Mouse (Mus musculus) intestine, embryonic 16.5 days (tissue): ENCODE results near the gene Ctsl. TPM values are rescaled to one million over a fixed set of nuclear protein-coding genes. Genes with fewer than 3 reads are reported as not detected.

ENCODE experiments used
- ATAC-seq: fragments of 200-750 bp; cut with Nextera tagmentation; 2 replicates; pipeline ENCODE4 v1.8.0; 2017; ENCODE audit warnings: moderate TSS enrichment, moderate library complexity
- H3K27ac ChIP-seq: fragments of 300-500 bp; sonication (generic); 2 replicates; pipeline ENCODE4 v1.5.1; 2014; ENCODE audit warnings: mild to moderate bottlenecking, low read length
- H3K27me3 ChIP-seq: fragments of 300-500 bp; sonication (generic); replicated peaks from 2 replicates; pipeline ENCODE4 v1.6.1; 2014; ENCODE audit warnings: low read length, control low read depth, mixed read lengths; ENCODE audit not compliant: control insufficient read depth, insufficient read depth
- H3K36me3 ChIP-seq: fragments of 300-500 bp; sonication (generic); 2 replicates; pipeline ENCODE4 v1.6.1; 2014; ENCODE audit warnings: low read length, control low read depth; ENCODE audit not compliant: control insufficient read depth, insufficient read depth
- H3K4me1 ChIP-seq: fragments of 300-500 bp; sonication (generic); 2 replicates; pipeline ENCODE4 v1.6.1; 2014; ENCODE audit warnings: low read length, control low read depth, mixed read lengths; ENCODE audit not compliant: control insufficient read depth, insufficient read depth
- H3K4me2 ChIP-seq: fragments of 300-500 bp; sonication (generic); 2 replicates; pipeline ENCODE4 v1.6.1; 2014; ENCODE audit warnings: low read depth, low read length, control low read depth
- H3K4me3 ChIP-seq: fragments of 300-500 bp; sonication (generic); 2 replicates; pipeline ENCODE4 v1.5.1; 2014; ENCODE audit warnings: mild to moderate bottlenecking, low read length
- H3K9ac ChIP-seq: fragments of 300-500 bp; sonication (generic); 2 replicates; pipeline ENCODE4 v1.6.1; 2014; ENCODE audit warnings: low read depth, low read length
- H3K9me3 ChIP-seq: fragments of 300-500 bp; sonication (generic); 2 replicates; pipeline ENCODE4 v1.6.1; 2016; ENCODE audit warnings: low read length, control low read depth; ENCODE audit not compliant: control insufficient read depth
- WGBS: fragments of 180-500 bp; shearing (Covaris S2); extraction: QIAGEN DNeasy Blood & Tissue Kit; methylation state at CpG from one replicate; pipeline ENCODE4 v1.1.7; 2014; 5-methylcytosine and 5-hydroxymethylcytosine counted together
- polyA plus RNA-seq: library from polyadenylated mRNA; unstranded; fragments of >200 nt; fragmentation: Nextera tagmentation; extraction: Ambion mirVana; gene quantifications from 2 replicates; pipeline ENCODE4 v1.2.1, GENCODE M21; 2015

Gene Ctsl
- polyA plus RNA-seq: 235 and 256 TPM in 2 replicates

DNA sequence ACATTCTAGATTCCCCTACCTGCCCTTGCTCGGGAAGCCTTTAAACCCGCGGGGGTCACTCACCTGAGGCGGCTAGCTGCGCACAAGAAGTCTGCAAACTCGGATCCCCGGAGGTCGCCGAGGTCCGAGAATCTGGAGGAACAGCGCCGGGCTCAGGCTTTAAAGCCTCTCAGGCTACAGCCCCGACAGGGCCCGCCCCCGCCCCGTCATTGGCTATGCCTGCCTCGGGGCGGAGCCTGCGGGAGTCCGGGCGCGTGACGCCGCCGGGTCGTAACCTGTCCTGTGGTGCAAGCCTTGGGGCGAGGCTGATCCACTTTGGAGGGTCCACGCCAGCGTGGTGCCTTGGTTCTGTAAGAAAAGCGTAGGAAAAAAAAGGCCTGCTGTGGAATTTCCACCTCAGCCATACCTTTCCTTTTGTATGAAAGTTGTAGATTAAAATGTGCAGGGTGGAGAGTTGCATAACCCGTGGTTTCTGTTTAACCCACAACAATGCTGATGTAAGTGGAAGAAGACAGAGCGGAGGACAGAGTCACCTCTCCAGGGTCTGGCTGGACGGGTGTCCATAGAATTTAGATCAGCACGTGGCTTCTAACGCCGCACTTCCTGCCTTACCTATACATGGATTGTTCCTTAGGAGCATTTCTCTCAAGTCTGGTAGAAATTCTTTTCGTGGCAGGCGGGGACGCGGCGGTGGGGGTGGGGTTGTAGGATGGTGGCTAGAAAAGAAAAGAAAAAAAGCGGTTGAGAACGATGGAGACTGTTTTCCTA, at the start of gene Ctsl:
Gene Ctsl (minus strand): TSS at position 718 of the 768 bp plus-strand sequence.
- ATAC-seq: peak; percentile 100
- Histone ChIP-seq H3K9ac (peak within 1 kb of the TSS; percentile 88), H3K9me3 (no peaks in the 10 kb centered on the region), H3K4me3 (peak within 1 kb of the TSS; percentile 84), H3K27me3 (no peaks in the 10 kb centered on the region), H3K4me1 (peaks cover 6% of the 10 kb centered on the region; the same call in 1 of the 2 replicates), H3K4me2 (peak within 1 kb of the TSS; percentile 83), H3K27ac (peak within 1 kb of the TSS; percentile 53), H3K36me3 (0 out of 2 replicates have a peak, but pooled peaks cover 7% of the 10 kb centered on the region)
- WGBS: under 1% methylated on average over 43 of the region's 43 CpGs

GRCm38 (mm10) chr13:64416955-64417601, 46.4 kb upstream of the Ctsl start:
- Histone ChIP-seq H3K36me3 (no peaks in the 10 kb centered on the region), H3K4me2 (no peak overlapping the region), H3K9ac (no peak overlapping the region), H3K27ac (peak overlapping the region; percentile 60; the same call in 1 of the 2 replicates), H3K9me3 (no peaks in the 10 kb centered on the region), H3K27me3 (no peaks in the 10 kb centered on the region), H3K4me3 (no peak overlapping the region), H3K4me1 (no peaks in the 10 kb centered on the region; the same call in 1 of the 2 replicates)
- 23% methylated on average over 5 of the region's 5 CpGs for WGBS
- peak; percentile 86 for ATAC-seq

- Histone ChIP-seq H3K27ac (no peak overlapping the region), H3K36me3 (no peaks in the 10 kb centered on the region), H3K4me1 (no peaks in the 10 kb centered on the region), H3K9ac (no peak overlapping the region), H3K9me3 (no peaks in the 10 kb centered on the region), H3K27me3 (no peaks in the 10 kb centered on the region), H3K4me2 (no peak overlapping the region), H3K4me3 (no peak overlapping the region)
- WGBS: 88% methylated on average over 2 of the region's 2 CpGs
- ATAC-seq: no peak
These were observed 45.0 kb upstream of the Ctsl start for GRCm38 (mm10) chr13:64415659-64416058.

GRCm38 (mm10) chr13:64412752-64413257, 42.1 kb upstream of the Ctsl start:
- ATAC-seq: no peak
- 78% methylated on average over 2 of the region's 2 CpGs for WGBS

DNA sequence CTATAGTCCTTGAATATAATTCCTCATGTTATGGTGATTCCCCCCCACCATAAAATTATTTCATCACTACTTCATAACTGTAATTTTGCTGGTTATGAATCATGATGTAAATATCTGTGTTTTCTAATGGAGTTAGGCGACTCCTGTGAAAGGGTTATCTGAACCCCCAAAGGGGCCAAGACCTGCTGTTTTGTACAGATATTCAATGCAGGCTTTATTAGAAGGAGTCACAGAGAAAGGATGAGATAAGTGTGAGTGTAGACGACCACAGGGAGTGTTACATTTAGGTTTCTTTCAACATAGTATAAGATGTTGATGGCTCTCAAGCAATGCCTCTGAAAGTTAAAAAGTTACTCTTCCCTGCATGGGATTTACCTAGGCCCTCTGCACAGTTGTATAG, 40.6 kb upstream of the Ctsl start:
- no peak for ATAC-seq
- 77% methylated on average over 2 of the region's 2 CpGs for WGBS
- no peak overlapping the region for H3K27ac ChIP-seq

More at GRCm38 (mm10) chr13:64412752-64413257, 42.1 kb upstream of the Ctsl start:
- H3K9me3 ChIP-seq: no peaks in the 10 kb centered on the region
- H3K4me1 ChIP-seq: no peaks in the 10 kb centered on the region
- no peaks in the 10 kb centered on the region for H3K36me3 ChIP-seq
- no peaks in the 10 kb centered on the region for H3K27me3 ChIP-seq
- H3K4me2 ChIP-seq: no peak overlapping the region
- H3K27ac ChIP-seq: no peak overlapping the region
- H3K4me3 ChIP-seq: no peak overlapping the region
- H3K9ac ChIP-seq: no peak overlapping the region

GRCm38 (mm10) chr13:64410604-64411003, 39.9 kb upstream of the Ctsl start:
- no peaks in the 10 kb centered on the region for H3K36me3 ChIP-seq
- no peak overlapping the region for H3K4me3 ChIP-seq
- no peak overlapping the region for H3K4me2 ChIP-seq
- H3K9me3 ChIP-seq: no peaks in the 10 kb centered on the region
- H3K27ac ChIP-seq: no peak overlapping the region
- ATAC-seq: peak; percentile 58; the same call in 1 of the 2 replicates
- no peaks in the 10 kb centered on the region for H3K4me1 ChIP-seq
- WGBS: 49% methylated on average over 5 of the region's 5 CpGs
- H3K27me3 ChIP-seq: no peaks in the 10 kb centered on the region
- H3K9ac ChIP-seq: no peak overlapping the region

More for the DNA sequence above, 40.6 kb upstream of the Ctsl start:
- Histone ChIP-seq H3K9ac (no peak overlapping the region), H3K36me3 (no peaks in the 10 kb centered on the region), H3K9me3 (no peaks in the 10 kb centered on the region), H3K4me1 (no peaks in the 10 kb centered on the region), H3K4me2 (no peak overlapping the region), H3K27me3 (no peaks in the 10 kb centered on the region), H3K4me3 (no peak overlapping the region)

GRCm38 (mm10) chr13:64407992-64408391, 37.3 kb upstream of the Ctsl start:
- WGBS: 87% methylated on average over 5 of the region's 5 CpGs
- H3K4me3 ChIP-seq: no peak overlapping the region
- no peak for ATAC-seq
- H3K36me3 ChIP-seq: no peaks in the 10 kb centered on the region
- no peak overlapping the region for H3K9ac ChIP-seq
- no peaks in the 10 kb centered on the region for H3K27me3 ChIP-seq
- no peaks in the 10 kb centered on the region for H3K4me1 ChIP-seq
- no peaks in the 10 kb centered on the region for H3K9me3 ChIP-seq
- no peak overlapping the region for H3K27ac ChIP-seq
- no peak overlapping the region for H3K4me2 ChIP-seq

- no peak overlapping the region for H3K9ac ChIP-seq
- H3K4me1 ChIP-seq: no peaks in the 10 kb centered on the region; the same call in 1 of the 2 replicates
- H3K4me3 ChIP-seq: no peak overlapping the region
- WGBS: 70% methylated on average over 6 of the region's 6 CpGs
- H3K36me3 ChIP-seq: no peaks in the 10 kb centered on the region
- no peak overlapping the region for H3K27ac ChIP-seq
- no peak for ATAC-seq
- no peaks in the 10 kb centered on the region for H3K27me3 ChIP-seq
- H3K9me3 ChIP-seq: no peaks in the 10 kb centered on the region
- H3K4me2 ChIP-seq: no peak overlapping the region
These were observed 34.9 kb upstream of the Ctsl start for GRCm38 (mm10) chr13:64405550-64405949.

- no peak overlapping the region for H3K27ac ChIP-seq
- H3K9ac ChIP-seq: no peak overlapping the region
- no peaks in the 10 kb centered on the region; the same call in 1 of the 2 replicates for H3K4me1 ChIP-seq
- no peak for ATAC-seq
- H3K27me3 ChIP-seq: no peaks in the 10 kb centered on the region
- no peaks in the 10 kb centered on the region for H3K9me3 ChIP-seq
- H3K4me3 ChIP-seq: no peak overlapping the region
- 66% methylated on average over 3 of the region's 3 CpGs for WGBS
- no peak overlapping the region for H3K4me2 ChIP-seq
- no peaks in the 10 kb centered on the region for H3K36me3 ChIP-seq
These were observed 32.8 kb upstream of the Ctsl start for GRCm38 (mm10) chr13:64403519-64403918.
